Mouse (Mus musculus) limb, embryonic 10.5 days (tissue): ENCODE measurements at regions not wholly inside any gene's neighbourhood (a gene's known extent, or its start where the extent isn't known, plus 50 kb on each side); places are given as distances from the start of the nearest gene placed in this dataset.

ENCODE experiments used
- DNase-seq: peaks from one replicate; pipeline ENCODE4 v3.0.0-alpha.2; 2017; ENCODE audit warnings: low spot score
- H3K27ac ChIP-seq: fragments of 300-500 bp; sonication (generic); 2 replicates; pipeline ENCODE4 v1.5.1; 2016; ENCODE audit warnings: mild to moderate bottlenecking
- H3K27me3 ChIP-seq: fragments of 300-500 bp; sonication (generic); 2 replicates; pipeline ENCODE4 v1.6.1; 2016; ENCODE audit warnings: low read depth, mild to moderate bottlenecking; ENCODE audit not compliant: poor library complexity, severe bottlenecking
- H3K36me3 ChIP-seq: fragments of 300-500 bp; sonication (generic); 2 replicates; pipeline ENCODE4 v1.6.1; 2016; ENCODE audit warnings: mild to moderate bottlenecking, moderate library complexity
- H3K4me1 ChIP-seq: fragments of 300-500 bp; sonication (generic); 2 replicates; pipeline ENCODE4 v1.6.1; 2016
- H3K4me3 ChIP-seq: fragments of 300-500 bp; sonication (generic); 2 replicates; pipeline ENCODE4 v1.5.1; 2016; ENCODE audit warnings: mild to moderate bottlenecking, moderate library complexity
- H3K9me3 ChIP-seq: fragments of 300-500 bp; sonication (generic); replicated peaks from 2 replicates; pipeline ENCODE4 v1.6.1; 2016; ENCODE audit warnings: mild to moderate bottlenecking
- WGBS: fragments of 180-500 bp; shearing (Covaris S2); methylation state at CpG from one replicate; pipeline ENCODE4 v1.1.7; 2016; 5-methylcytosine and 5-hydroxymethylcytosine counted together

DNA sequence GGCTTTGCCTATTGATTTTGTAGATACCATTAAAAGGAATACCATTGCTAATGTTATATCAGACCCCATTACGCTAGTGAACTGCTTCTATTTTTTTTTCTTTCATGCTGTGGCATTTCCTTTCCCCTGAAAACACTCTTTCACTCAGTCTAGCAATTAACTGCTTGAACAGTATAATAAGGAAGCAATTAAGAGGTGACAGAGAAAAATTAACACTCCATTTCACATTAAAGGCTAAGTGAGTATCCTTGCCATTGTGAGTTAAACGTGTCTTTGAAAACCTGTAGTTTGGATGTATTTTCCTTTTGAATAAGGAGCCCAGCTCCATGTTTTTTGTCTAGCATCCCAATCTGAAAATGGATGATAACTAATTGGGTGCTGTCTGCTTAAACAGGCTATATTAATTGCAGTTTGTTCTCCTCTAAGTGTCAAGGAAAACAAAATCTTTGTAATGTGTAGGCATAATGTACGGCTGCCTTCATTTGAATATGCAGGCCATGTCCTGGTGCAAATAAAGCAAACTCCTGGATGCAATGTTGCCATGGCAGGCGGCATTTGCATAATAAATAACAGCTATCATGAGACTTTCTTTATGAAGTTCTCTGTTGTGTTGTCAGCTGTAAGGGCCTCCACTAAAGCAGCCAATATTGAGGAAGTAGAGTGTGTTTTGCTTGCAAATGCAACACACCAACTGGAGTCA, 423.3 kb downstream of the Zic3 start:
- Histone ChIP-seq H3K4me3 (no peak overlapping the region), H3K36me3 (no peaks in the 10 kb centered on the region), H3K27ac (no peak overlapping the region), H3K9me3 (no peaks in the 10 kb centered on the region), H3K4me1 (no peaks in the 10 kb centered on the region), H3K27me3 (no peaks in the 10 kb centered on the region)
- no peak for DNase-seq
- WGBS, result 54% methylated on average over 4 of the region's 4 CpGs

DNA sequence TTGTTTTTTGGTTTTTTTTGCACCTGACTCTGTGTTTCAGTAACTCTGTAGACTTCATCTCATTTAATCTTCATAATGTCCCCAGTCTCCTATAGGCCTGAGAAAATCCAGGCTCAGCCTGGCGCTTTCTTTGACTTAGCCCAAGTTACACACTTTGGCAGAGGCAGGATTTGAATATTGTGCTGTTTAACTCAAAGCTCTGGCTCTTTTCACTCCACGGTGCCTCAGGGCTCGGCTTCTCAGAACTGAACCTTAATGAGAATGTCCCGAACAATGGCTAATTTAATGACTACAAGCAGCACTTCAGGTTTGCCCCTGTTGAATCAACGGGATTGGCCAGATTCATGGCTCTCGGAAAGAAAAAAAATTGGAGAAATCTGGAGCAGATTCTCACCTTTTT, 425.1 kb downstream of the Zic3 start:
- 60% methylated on average over 6 of the region's 6 CpGs for WGBS
- Histone ChIP-seq H3K4me3 (no peak overlapping the region), H3K4me1 (no peaks in the 10 kb centered on the region), H3K9me3 (no peaks in the 10 kb centered on the region), H3K27ac (no peak overlapping the region), H3K36me3 (no peaks in the 10 kb centered on the region), H3K27me3 (no peaks in the 10 kb centered on the region)
- peak; percentile 30 for DNase-seq

- no peak for DNase-seq
These were observed 439.5 kb upstream of the 4930550L24Rik start for GRCm38 (mm10) chrX:58469683-58470082.

GRCm38 (mm10) chrX:58470986-58471385, 438.2 kb upstream of the 4930550L24Rik start:
- DNase-seq, result no peak
- H3K27ac ChIP-seq, result no peak overlapping the region
- no peak overlapping the region for H3K4me3 ChIP-seq
- H3K4me1 ChIP-seq, result peaks cover 9% of the 10 kb centered on the region; the same call in 1 of the 2 replicates
- 77% methylated on average over 1 of the region's 1 CpGs for WGBS
- no peaks in the 10 kb centered on the region for H3K9me3 ChIP-seq
- no peaks in the 10 kb centered on the region for H3K27me3 ChIP-seq
- no peaks in the 10 kb centered on the region for H3K36me3 ChIP-seq

More at GRCm38 (mm10) chrX:58469683-58470082, 439.5 kb upstream of the 4930550L24Rik start:
- peaks cover 9% of the 10 kb centered on the region; the same call in 1 of the 2 replicates for H3K4me1 ChIP-seq
- H3K27ac ChIP-seq, result no peak overlapping the region
- no peak overlapping the region for H3K4me3 ChIP-seq
- no peaks in the 10 kb centered on the region for H3K9me3 ChIP-seq
- no peaks in the 10 kb centered on the region for H3K27me3 ChIP-seq
- 83% methylated on average over 6 of the region's 6 CpGs for WGBS
- H3K36me3 ChIP-seq, result no peaks in the 10 kb centered on the region

- 10% methylated on average over 2 of the region's 2 CpGs for WGBS
These were observed 418.3 kb upstream of the 4930550L24Rik start for GRCm38 (mm10) chrX:58490861-58491260.

GRCm38 (mm10) chrX:58503573-58503972, 405.6 kb upstream of the 4930550L24Rik start:
- Histone ChIP-seq H3K4me1 (no peaks in the 10 kb centered on the region), H3K4me3 (no peak overlapping the region), H3K9me3 (no peaks in the 10 kb centered on the region), H3K27me3 (no peaks in the 10 kb centered on the region), H3K27ac (no peak overlapping the region), H3K36me3 (no peaks in the 10 kb centered on the region)
- 83% methylated on average over 1 of the region's 1 CpGs for WGBS
- DNase-seq, result no peak

More at GRCm38 (mm10) chrX:58490861-58491260, 418.3 kb upstream of the 4930550L24Rik start:
- Histone ChIP-seq H3K4me1 (no peaks in the 10 kb centered on the region), H3K9me3 (no peaks in the 10 kb centered on the region), H3K4me3 (no peak overlapping the region), H3K27me3 (no peaks in the 10 kb centered on the region), H3K27ac (no peak overlapping the region), H3K36me3 (no peaks in the 10 kb centered on the region)
- DNase-seq, result no peak

DNA sequence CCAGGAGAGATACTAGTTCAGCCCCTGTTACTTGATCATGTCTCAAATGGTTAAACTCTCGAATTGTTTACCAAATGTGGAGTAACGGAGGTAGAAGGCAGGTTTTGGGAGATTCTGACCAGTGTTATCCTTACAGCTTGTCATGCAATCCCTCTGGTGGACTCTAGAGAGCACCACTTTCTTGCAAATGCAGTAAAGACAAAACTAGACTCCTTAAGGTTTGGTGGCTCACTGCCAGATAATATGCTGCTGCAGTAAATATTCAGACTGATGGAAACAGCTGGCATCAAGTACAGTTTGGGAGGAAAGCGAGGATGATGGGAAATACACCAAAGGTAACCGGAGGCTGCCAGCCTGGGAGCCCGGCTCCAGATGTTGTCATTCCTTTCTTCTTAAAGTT, 394.2 kb upstream of the 4930550L24Rik start:
- DNase-seq, result no peak
- H3K27ac ChIP-seq, result no peak overlapping the region
- no peaks in the 10 kb centered on the region for H3K27me3 ChIP-seq
- no peaks in the 10 kb centered on the region for H3K4me1 ChIP-seq
- no peak overlapping the region for H3K4me3 ChIP-seq
- 62% methylated on average over 5 of the region's 5 CpGs for WGBS
- no peaks in the 10 kb centered on the region for H3K36me3 ChIP-seq
- no peaks in the 10 kb centered on the region for H3K9me3 ChIP-seq
